Mouse (Mus musculus) erythroid progenitor cell, adult 5-6 weeks (primary cell): ENCODE data around the gene Ppia. TPM values are rescaled to one million over a fixed set of nuclear protein-coding genes. Genes with fewer than 3 reads are reported as not detected.
"Not testable (repeated sequence)": the region's sequence is repeated elsewhere in the genome, so short reads cannot be mapped to it uniquely, and the experiment has no call there.

Experiments used
- ATAC-seq: replicated peaks from 2 replicates; pipeline ENCODE4 v1.8.0; 2016; ENCODE audit warnings: moderate number of reproducible peaks, mild to moderate bottlenecking, moderate TSS enrichment, inconsistent platforms; ENCODE audit not compliant: poor library complexity, low FRiP score, severe bottlenecking
- total RNA-seq, 2 experiments: library from RNA; stranded (forward) in 1 of 2; stranded (reverse) in 1 of 2; fragments of 150-400 nt in 1 of 2; fragments of 186-747, 209-891 nt in 1 of 2; gene quantifications; 2 replicates each; pipeline versions ENCODE4 v1.2.3 to v1.2.4; 2015 to 2017; ENCODE audit warnings: low replicate concordance in 2 of 2

Gene Ppia
- total RNA-seq (2015; ENCODE audit: low replicate concordance), result 1,149 and 1,152 TPM in 2 replicates
- 288 and 328 TPM in 2 replicates for total RNA-seq (2017; ENCODE audit: low replicate concordance)

- ATAC-seq, result peak; percentile 47
These were observed at the start of gene Ppia for GRCm38 (mm10) chr11:6414751-6415550. Ppia (plus strand) TSS chr11:6415443.

GRCm38 (mm10) chr11:6365885-6366284 lies 49.4 kb upstream of the Ppia start:
- ATAC-seq, result peak; percentile 96

GRCm38 (mm10) chr11:6366434-6366833 lies 48.8 kb upstream of the Ppia start:
- ATAC-seq, result no peak

DNA sequence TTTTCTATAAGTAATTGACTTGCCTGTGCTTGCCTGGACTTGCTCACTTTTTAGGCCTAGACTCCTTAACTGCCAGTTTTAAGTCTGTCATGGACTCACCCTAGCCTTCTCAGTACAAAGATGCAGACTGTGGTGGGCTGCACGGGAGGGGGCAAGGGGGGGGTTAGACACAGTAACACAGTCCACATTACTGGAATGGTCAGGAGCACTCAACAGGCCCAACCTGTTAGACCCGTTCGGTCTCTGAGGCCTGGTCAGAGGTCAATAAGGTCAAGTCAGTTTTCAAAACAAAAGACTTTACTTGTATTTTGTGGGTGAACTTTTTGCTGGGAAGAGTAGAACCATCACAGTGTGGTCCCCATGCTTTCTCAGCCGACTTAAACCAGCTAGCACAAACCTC lies 48.1 kb upstream of the Ppia start:
- ATAC-seq, result no peak

GRCm38 (mm10) chr11:6367986-6368385 lies 47.3 kb upstream of the Ppia start:
- not testable (repeated sequence) for ATAC-seq

DNA sequence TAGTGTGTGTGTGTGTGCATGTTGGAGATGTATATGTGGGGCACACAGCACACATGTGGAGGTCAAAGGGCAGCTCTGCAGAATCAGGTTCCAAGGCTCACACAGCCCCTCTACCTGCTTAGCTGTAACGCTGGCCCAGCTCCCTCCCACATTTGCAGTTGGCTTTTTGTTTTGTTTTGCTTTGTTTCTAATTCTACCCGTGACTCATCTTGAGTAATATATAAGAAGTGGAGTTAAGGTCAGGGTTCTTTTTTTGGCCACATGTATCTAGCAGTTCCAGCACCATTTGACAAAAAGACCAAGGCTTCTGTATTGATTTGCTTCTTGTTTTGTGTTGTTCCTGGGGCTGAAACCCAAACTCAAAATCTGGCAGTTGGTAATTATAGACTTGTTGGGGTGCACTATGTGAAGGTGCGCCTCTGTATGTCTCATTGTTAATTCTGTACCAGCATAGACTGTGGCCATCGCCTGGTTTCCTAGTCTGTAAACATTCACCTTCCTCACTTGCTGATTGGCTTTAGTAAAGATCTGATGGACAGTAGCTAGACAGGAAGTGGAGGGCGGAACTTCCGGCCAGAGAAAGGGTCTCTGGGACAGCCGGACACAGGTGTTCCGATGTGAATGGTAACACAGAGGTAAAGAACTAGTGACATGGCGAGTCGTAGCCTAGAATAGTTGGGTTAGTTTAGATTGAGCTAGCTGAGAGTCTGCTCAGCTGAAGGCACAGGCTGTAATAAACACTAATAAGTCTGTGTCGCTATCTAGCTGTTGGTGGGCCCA lies 43.7 kb upstream of the Ppia start:
- no peak for ATAC-seq

- ATAC-seq, result no peak
These were observed 42.5 kb upstream of the Ppia start for GRCm38 (mm10) chr11:6372784-6373183.

DNA sequence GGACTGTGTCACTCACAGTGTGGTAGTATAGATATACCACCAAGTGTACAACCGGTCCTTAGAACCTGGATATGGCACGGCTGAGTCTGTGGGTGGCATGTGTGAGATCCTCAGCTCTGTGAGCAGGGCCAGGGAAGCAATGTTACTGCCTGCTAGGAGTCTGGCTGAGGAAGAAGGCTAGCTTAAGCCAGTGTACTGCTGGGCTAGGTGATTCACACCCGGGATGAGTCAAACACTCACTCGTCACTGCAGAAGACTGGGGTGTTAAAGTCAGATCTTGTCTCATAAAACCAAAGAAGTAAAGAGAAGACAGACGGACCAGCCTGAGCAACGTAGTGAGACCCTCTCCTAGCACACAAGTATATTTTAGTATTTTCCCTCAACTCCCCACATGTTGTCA lies 34.3 kb upstream of the Ppia start:
- no peak for ATAC-seq

DNA sequence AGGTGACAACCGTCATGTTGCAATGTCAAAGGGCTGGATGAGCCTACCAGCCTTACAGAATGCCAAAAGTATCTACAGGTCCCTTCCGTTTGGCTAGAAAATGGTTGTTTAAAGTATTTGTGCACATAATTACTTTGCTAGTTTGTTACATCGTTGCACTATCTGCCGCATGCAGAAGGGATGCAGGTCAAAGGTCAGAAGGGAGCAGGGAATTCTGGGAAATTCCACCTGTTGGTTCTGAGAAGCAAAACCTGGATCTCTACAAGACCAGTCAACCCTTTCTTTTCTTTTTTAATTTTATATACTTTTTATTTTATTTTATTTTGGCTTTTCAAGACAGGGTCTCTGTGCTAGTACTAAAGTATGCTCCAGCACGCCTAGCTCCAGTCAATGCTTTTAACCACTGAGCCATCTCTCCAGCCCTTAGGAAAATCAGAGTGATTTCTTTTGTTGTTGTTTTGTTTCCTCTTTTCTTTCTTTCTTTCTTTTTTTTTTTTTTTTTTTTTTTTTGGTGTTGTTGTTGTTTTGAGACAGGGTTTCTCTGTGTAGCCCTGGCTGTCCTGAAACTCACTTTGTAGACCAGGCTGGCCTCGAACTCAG lies 27.0 kb upstream of the Ppia start:
- no peak for ATAC-seq

DNA sequence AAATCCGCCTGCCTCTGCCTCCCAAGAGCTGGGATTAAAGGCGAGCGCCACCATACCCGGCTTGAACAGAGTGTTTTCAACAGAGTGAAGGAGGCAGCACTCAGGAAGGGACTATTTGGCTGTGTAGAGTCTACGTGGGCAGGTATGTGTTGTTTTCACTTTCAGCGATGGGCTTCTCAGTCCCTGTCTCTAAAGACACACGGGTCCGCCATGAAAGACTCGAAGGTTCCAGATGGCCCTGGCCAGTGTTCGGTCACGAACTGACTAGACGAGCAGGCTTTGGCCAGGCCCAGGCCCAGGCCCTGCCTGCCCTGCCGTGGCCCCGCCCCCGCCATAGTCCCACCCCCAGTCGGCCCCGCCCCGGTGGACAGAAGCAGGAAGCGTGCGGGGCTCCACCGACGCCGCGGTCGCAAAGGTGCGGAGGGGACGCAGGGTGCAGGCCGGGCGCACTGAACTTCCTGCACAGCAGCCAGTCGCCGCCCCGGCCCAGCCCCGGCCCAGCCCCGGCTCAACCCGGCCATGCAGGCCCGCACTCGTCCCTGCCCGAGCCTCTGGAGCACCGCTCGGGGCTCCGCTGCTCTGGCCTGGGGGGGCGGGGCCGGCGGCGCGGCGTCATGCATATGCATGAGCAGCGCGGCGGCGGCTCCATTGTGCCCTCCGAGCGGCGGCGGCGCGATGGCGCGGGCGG lies 26.4 kb upstream of the Ppia start, which contains the start of gene Zmiz2:
Zmiz2 (plus strand) TSS at position 349 of the 688 bp plus-strand sequence.
- peak; percentile 93 for ATAC-seq

GRCm38 (mm10) chr11:6389483-6389921 lies 25.7 kb upstream of the Ppia start:
- no peak for ATAC-seq

GRCm38 (mm10) chr11:6390376-6391053 lies 24.7 kb upstream of the Ppia start:
- no peak for ATAC-seq

- no peak for ATAC-seq
These were observed 23.5 kb upstream of the Ppia start for GRCm38 (mm10) chr11:6391516-6392276.

GRCm38 (mm10) chr11:6392857-6393256 lies 22.4 kb upstream of the Ppia start:
- no peak for ATAC-seq

DNA sequence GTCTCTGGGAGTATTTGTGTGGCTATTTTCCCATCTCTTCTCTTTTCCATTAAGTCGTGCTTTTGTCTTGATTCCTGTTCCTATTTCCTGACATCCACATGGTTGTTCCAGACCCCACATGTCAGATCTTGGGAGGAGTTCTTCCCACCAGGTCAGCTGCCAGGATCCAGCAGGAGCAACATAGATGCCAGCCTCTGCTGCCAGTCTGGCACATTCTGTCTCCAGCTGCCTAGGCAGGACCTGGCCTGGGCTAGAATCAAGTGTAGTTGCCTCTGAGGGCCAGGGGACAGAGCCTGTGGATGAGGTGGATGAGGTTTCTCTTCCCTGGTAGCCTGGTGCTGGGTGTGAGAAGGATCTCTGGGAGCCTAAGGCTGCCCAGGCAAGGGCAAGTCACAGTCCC lies 21.4 kb upstream of the Ppia start:
- no peak for ATAC-seq

- no peak for ATAC-seq
These were observed 19.7 kb upstream of the Ppia start for GRCm38 (mm10) chr11:6395565-6395964.

GRCm38 (mm10) chr11:6398141-6398540 lies 17.1 kb upstream of the Ppia start:
- ATAC-seq, result no peak
